Mouse (Mus musculus): ENCODE data around the gene Hpgds. TPM values are rescaled to one million over a fixed set of nuclear protein-coding genes. Genes with fewer than 3 reads are reported as not detected.
A peak's percentile ranks its signal among the peaks of the same experiment; 100 is the strongest.

Gene Hpgds
- 10 to 100 TPM in 2 of 4 experiments, 1 to 10 TPM in 2; 4.4 to 13.2 (median 9.6) TPM for total RNA-seq (2022)

GRCm38 (mm10) chr6:65144621-65145205, at the start of gene Hpgds:
TSS of gene Hpgds (minus strand) at chr6:65144908.
- no peak for DNase-seq (ENCODE audit: low spot score in 2 of 2)

DNA sequence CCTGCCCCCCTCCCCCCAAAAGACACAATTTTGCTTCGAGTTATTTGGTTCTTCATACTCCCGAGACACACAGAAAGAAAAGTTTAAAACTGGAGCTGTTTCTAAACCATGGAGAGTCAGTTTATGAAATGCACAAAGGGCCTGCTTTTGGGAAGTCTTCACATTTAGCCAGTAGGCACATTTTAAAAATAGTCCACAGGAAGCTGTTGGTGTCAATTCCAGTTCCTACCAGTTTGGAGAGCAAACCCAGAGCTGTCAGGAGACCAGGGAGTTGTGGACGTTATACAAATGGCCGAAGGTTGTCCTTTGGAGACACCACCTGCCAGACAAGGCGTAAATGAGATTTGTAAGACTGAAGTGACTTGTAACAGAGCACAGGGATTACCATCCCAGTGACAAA, 20.3 kb upstream of the Hpgds start:
- DNase-seq (ENCODE audit: low spot score in 2 of 2), result no peak

DNA sequence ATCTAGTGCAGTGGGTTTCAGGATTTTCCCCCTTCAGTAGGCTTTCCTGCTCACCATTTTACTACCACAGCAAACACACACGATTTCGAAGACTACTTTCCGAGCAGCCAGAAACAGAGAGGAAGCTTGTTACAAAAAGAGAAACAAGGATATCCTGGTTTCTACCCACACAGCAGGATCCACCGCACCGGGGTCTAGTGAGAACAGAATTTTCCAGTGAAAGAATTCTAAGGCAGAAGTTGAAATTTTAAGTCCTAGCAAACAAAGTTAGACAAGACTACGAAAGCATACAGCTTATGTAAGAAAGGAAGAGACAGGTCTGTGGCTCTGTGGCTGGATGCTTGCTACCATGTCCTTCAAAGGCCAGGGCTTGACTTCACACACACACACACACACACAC, 19.4 kb upstream of the Hpgds start:
- peak in 1 of 2 experiments; percentile 13 for DNase-seq (ENCODE audit: low spot score in 2 of 2)

GRCm38 (mm10) chr6:65159381-65159942, 14.8 kb upstream of the Hpgds start:
- DNase-seq (ENCODE audit: low spot score in 2 of 2), result no peak

DNA sequence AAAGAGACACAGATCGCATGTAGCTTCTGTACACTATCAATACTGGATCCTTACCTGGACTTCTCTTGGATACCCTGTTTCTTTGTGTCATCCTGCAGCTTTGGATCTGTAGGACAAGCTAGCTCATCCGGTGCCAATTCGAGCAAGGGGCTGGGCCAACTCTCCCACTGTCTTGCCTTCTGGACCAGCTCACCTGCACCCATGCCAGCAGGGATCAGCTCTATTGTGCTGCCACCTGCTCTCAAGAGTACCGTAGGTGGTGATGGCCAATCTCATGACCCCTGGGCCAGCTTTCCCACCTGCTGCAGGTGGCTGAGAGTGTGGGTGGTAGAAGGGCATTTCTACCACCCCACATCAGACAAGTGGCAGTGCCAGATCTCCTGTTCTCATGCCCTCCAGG, 12.3 kb upstream of the Hpgds start:
- no peak for DNase-seq (ENCODE audit: low spot score in 2 of 2)

DNA sequence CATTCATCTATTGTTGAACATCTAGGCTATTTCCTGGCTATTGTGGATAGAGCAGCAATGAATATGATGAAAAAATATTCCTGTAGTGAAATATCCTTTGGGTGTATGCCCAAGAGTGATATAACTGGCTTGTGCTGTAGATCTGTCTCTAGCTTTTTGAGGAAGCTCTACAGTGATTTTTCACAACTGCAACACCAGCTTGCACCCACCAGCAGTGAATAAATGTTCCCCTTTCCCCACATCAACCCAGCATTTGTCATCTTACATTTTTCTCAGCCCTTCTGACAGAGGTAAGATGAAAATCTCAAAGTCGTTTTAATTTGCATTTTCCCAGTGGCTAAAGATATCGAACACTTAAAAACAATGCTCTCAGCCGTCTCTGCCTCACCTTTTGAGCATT, 8.9 kb upstream of the Hpgds start:
- DNase-seq (ENCODE audit: low spot score in 2 of 2), result no peak

GRCm38 (mm10) chr6:65150703-65151102, 6.0 kb upstream of the Hpgds start:
- DNase-seq (ENCODE audit: low spot score in 2 of 2), result no peak

DNA sequence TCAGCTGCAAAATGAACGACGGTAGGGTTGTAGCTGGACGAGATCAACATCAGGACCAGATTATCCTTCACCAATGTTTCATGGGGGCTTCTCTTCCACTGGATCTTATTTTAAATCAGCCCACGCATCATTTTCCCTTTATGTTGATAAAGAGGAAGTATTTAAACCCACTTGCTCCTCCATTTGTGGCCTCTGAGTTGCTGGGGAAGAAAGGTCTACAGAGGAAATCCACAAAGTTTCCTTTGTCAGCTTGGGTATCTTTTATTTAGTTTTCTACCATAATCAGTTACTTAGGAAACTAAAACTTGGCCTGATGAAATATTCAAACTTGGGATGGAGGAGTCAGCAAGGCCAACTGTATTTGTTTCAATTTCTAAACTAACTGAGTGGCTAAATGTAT, 1.7 kb upstream of the Hpgds start:
- no peak for DNase-seq (ENCODE audit: low spot score in 2 of 2)

- DNase-seq (ENCODE audit: low spot score in 2 of 2), result no peak
Measured at GRCm38 (mm10) chr6:65142316-65142715, 2.4 kb downstream of the Hpgds start.

GRCm38 (mm10) chr6:65140750-65141243, 3.9 kb downstream of the Hpgds start:
- DNase-seq (ENCODE audit: low spot score in 2 of 2), result no peak

DNA sequence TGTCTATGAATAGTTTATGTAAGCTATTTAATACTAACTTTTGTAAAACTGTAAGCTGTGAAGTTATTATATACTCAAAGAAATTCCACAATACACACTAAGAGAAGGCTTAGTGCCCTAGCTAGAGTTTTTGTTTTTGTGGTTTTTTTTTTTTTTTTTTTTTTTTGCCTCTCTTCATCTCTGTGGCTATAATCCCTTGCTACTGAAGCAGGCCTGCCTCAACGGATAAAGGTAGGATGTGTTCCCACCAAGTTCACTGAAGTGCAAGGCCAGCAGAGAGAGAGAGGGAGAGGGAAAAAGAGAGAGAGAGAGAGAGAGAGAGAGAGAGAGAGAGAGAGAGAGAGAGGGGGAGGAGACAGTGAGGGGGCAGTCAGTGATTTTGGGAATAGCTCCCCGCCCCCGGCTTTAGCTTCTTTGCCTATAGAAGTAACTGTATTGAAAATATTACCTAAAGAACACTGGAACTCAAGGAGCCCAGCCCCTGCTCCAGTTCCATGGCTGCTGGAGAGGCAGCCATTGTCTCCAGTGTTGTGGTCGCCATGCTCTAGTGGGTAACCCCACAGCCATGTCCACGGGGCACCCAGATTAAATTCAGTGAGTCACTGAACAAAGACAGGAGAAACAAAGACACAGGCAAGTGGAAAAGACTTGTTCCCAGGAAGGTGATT, 4.5 kb downstream of the Hpgds start:
- no peak for DNase-seq (ENCODE audit: low spot score in 2 of 2)

DNA sequence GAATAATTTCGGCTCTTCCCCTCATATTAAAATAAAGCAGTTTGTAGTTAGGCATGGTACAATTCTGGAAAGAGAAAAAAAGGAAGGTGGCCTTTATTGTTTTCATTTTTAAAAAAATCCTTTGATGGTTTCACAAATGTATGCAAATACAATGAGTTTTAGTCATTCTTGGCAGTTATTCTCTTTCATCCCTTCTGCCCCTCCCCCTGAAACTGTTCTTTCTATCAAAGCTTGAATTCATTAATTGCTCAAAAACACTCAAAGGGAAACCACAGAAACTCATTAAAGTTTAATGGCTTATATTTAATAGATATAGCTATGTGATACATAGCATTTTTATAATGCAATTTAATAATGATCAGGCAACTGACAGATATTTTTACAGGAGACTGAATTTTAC, 6.5 kb downstream of the Hpgds start:
- no peak for DNase-seq (ENCODE audit: low spot score in 2 of 2)

GRCm38 (mm10) chr6:65137802-65138201, 6.9 kb downstream of the Hpgds start:
- no peak for DNase-seq (ENCODE audit: low spot score in 2 of 2)

DNA sequence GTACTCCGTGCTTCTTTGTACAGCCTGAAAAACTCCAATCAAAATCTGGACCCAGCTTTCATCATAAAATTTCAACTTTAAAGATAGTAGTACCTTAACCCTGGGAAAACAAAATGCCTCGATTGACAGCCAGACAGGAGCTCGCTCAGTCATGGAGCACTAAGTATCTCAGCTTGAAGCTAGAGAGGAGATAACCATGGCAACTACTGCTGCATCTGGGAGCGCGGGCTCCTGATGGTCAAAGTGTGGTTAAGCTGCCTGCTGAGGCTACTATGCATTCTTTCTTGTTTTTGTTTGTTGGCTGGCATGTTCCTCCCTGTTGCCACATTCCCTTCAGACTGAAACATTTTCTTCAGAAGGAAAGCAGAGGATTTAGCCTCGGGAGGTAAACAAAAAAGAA, 12.3 kb downstream of the Hpgds start:
- no peak for DNase-seq (ENCODE audit: low spot score in 2 of 2)

DNA sequence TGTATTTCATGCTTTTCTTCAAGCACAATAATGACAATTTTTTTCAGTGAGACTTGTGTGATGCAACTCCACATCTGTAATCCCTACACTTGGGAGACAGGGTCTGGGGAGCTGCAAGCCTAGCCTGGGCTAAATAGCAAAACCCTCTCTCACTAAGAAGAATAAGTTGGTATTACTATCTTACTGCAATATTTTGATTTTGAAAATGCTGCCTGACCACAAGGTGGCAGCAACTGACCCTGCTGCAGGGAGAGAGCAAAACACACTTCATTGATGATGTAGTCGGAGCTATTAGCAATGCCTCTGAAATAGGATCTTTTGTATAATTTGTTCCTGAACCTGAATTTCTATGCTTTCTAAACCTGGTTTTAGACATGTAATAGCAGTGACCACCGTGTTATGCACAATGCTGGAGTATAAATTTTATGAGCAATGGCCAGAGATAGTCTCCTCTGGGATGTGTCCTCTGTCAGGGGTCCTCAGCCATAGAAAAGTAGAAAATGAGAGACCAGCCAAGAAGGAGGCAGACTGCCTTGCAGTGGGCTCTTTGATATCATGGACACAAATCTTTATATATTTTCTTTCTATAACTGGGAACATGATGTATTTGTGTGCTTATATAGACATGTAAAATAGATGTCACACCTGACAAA, 18.5 kb downstream of the Hpgds start:
- peak in 1 of 2 experiments; percentile 35 for DNase-seq (ENCODE audit: low spot score in 2 of 2)

DNA sequence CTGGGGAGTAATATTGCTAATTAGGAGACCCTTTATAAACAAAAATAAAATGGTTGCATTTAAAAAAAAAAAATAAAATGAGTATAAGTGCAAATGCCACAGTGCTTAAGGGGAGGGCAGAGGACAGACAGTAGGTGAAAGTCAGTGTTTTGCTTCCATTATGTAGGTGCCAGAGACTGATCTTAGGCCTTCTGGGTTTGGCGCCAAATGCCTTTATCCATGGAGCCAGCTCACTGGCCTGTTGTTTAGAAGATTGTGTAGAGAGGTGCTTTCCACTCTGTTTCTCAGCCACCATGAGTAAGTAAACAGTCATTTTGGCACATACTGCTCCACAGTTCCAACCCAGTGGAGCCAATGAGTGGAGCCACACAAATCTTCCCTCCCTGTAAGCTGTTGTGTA, 27.2 kb downstream of the Hpgds start:
- DNase-seq (ENCODE audit: low spot score in 2 of 2), result no peak

GRCm38 (mm10) chr6:65114902-65115301, 29.8 kb downstream of the Hpgds start:
- DNase-seq (ENCODE audit: low spot score in 2 of 2), result no peak

DNA sequence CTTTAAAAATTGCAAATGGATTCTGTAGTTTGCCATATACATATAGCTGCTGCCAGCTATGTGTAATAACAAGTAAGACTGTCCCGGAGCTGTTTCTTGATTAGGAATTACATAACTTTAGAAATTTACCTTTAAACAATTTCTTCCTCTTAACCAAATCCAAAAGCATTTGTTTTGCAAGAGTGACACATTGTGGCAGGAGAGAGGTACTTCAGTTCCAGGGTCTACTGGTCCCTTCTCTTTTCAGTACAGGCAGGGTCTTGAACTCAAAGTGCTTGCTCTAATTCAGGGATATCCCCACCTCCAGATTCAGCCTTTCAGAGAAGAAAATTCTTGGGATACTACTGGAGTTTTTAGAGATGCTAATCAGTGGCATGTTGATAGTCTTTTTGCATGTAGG, 65.6 kb downstream of the Hpgds start:
- no peak for DNase-seq (ENCODE audit: low spot score in 2 of 2)

- no peak for DNase-seq (ENCODE audit: low spot score in 2 of 2)
Measured at GRCm38 (mm10) chr6:65075201-65075600, 69.5 kb downstream of the Hpgds start.
